In the genomic region with DNA sequence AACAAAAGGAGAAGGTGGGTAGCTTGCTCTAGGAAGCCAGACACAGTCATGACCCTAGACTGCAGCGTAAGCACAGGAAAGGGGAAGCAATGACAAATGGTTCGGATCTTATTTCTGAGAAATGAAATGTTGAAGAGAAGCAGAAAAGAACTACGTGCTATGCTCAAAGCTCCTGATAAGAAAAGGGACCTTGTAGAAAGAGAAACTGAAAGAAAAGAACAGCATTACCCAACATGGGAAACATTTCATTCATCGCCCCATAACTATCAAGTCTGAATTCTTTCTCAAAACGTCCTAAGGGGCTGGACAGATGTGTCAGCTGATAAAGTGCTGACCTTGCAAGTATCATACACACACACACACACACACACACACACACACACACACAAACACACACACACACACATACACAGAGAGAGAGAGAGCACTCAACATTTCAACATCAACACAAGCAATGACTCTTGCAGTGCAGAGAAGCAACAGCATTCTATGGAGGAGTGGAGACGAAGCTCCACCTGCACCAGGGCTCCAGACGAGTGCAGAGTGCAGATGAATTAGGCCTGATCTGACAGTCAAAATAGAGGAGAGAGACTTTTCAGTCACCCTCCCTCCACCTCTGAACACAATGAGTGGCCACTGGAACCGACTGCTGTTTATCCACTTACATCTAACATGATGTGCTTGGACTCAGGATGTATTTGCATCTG, we compare ENCODE assay signal across 15 mouse cellular contexts. TPM values are rescaled to one million over a fixed set of nuclear protein-coding genes. Genes with fewer than 3 reads are reported as not detected.
A peak's percentile ranks its signal among the peaks of the same experiment; 100 is the strongest.
DNase-seq lines count a peak whose midpoint lies in the region; ATAC-seq and TF ChIP-seq lines count a peak whose summit lies in the region.
"Had no signal": no experiment of that assay in that cellular context is flagged by ENCODE, and none has a peak within 500 bp of the region (broad histone marks: within the 10 kb centered on the region; RNA-seq: fewer than 3 reads in every experiment).

No protein-coding gene starts in this region.

- no peak for TF ChIP-seq CTCF in intestine, postnatal 0 days (IDR thresholded peaks at IDR 0.05; ENCODE audit: low read depth)

- H3K4me3 ChIP-seq in intestine, postnatal 0 days (ENCODE audit: low read depth, low read length): no peak overlapping the region
- no peak overlapping the region for H3K4me3 ChIP-seq in intestine, embryonic 16.5 days (ENCODE audit: low read length)
- H3K4me3 ChIP-seq in hindbrain, embryonic 12.5 days: no peak overlapping the region
- H3K4me3 ChIP-seq: left cerebral cortex, adult 2 months; limb, embryonic 13.5 days had no signal

- 47% methylated on average over 8 of the region's 8 CpGs for WGBS in intestine, postnatal 0 days
- 64% methylated on average over 8 of the region's 8 CpGs for WGBS in intestine, embryonic 16.5 days
- 74% methylated on average over 8 of the region's 8 CpGs for WGBS in hindbrain, embryonic 12.5 days

- DNase-seq in adrenal gland, postnatal 10 days: no peak
- DNase-seq in thymus, postnatal 14 days: no peak
- DNase-seq: adrenal gland, postnatal 14 days; cerebellum, adult 11 months; kidney, adult 11 months; retina, postnatal 1 day; thymus, adult 2 months had no signal

- H3K4me2 ChIP-seq in intestine, postnatal 0 days (replicated peaks; ENCODE audit: low read depth): 0 out of 2 replicates have a peak overlapping the region, but pooled peaks have one; percentile 10
- no peak overlapping the region for H3K4me2 ChIP-seq in intestine, embryonic 16.5 days (ENCODE audit: low read depth, low read length)
- H3K4me2 ChIP-seq in hindbrain, embryonic 12.5 days (replicated peaks): no peak overlapping the region
- H3K4me2 ChIP-seq: limb, embryonic 13.5 days had no signal

- no peaks in the 10 kb centered on the region for H3K9me3 ChIP-seq in intestine, postnatal 0 days (ENCODE audit: control insufficient read depth)
- no peaks in the 10 kb centered on the region for H3K9me3 ChIP-seq in intestine, embryonic 16.5 days (ENCODE audit: control insufficient read depth, low read length)
- no peaks in the 10 kb centered on the region for H3K9me3 ChIP-seq in hindbrain, embryonic 12.5 days (replicated peaks)
- H3K9me3 ChIP-seq: limb, embryonic 13.5 days had no signal

- ATAC-seq in intestine, postnatal 0 days: peak; percentile 22; the same call in 1 of the 2 replicates
- ATAC-seq in intestine, embryonic 16.5 days: no peak
- ATAC-seq in CD4-positive, CD25-positive, alpha-beta regulatory T cell, adult 4 months: peak; percentile 84
- peak; percentile 57 for ATAC-seq in erythroblast, adult 5-6 weeks (replicated peaks; ENCODE audit: low FRiP score, poor library complexity, severe bottlenecking)
- peak; percentile 61; the same call in 1 of the 2 replicates for ATAC-seq in monocyte, adult 5-6 weeks (replicated peaks; ENCODE audit: insufficient number of reproducible peaks, low FRiP score, low TSS enrichment, poor library complexity, severe bottlenecking)
- ATAC-seq in hindbrain, embryonic 12.5 days (ENCODE audit: low FRiP score): no peak

- no peaks in the 10 kb centered on the region for H3K27me3 ChIP-seq in intestine, postnatal 0 days (replicated peaks; ENCODE audit: control insufficient read depth, insufficient read depth, low read length)
- H3K27me3 ChIP-seq in intestine, embryonic 16.5 days (replicated peaks; ENCODE audit: control insufficient read depth, insufficient read depth, low read length): no peaks in the 10 kb centered on the region
- no peaks in the 10 kb centered on the region for H3K27me3 ChIP-seq in hindbrain, embryonic 12.5 days
- H3K27me3 ChIP-seq: limb, embryonic 13.5 days had no signal

- H3K36me3 ChIP-seq in intestine, postnatal 0 days (ENCODE audit: control insufficient read depth, insufficient read depth): no peaks in the 10 kb centered on the region
- H3K36me3 ChIP-seq in intestine, embryonic 16.5 days (ENCODE audit: control insufficient read depth, insufficient read depth, low read length): no peaks in the 10 kb centered on the region
- no peaks in the 10 kb centered on the region for H3K36me3 ChIP-seq in hindbrain, embryonic 12.5 days
- H3K36me3 ChIP-seq: limb, embryonic 13.5 days had no signal

- no peak overlapping the region for H3K27ac ChIP-seq in intestine, postnatal 0 days (ENCODE audit: low read depth, low read length)
- no peak overlapping the region for H3K27ac ChIP-seq in intestine, embryonic 16.5 days (ENCODE audit: low read length)
- no peak overlapping the region for H3K27ac ChIP-seq in hindbrain, embryonic 12.5 days
- H3K27ac ChIP-seq: left cerebral cortex, adult 2 months; limb, embryonic 13.5 days had no signal

- H3K9ac ChIP-seq in intestine, postnatal 0 days (ENCODE audit: low read depth, low read length): no peak overlapping the region
- no peak overlapping the region for H3K9ac ChIP-seq in intestine, embryonic 16.5 days (ENCODE audit: low read depth, low read length)
- no peak overlapping the region for H3K9ac ChIP-seq in hindbrain, embryonic 12.5 days
- H3K9ac ChIP-seq: limb, embryonic 13.5 days had no signal

- no peaks in the 10 kb centered on the region for H3K4me1 ChIP-seq in intestine, postnatal 0 days (replicated peaks; ENCODE audit: control insufficient read depth, insufficient read depth, low read length)
- no peaks in the 10 kb centered on the region for H3K4me1 ChIP-seq in intestine, embryonic 16.5 days (ENCODE audit: control insufficient read depth, insufficient read depth, low read length)
- H3K4me1 ChIP-seq in hindbrain, embryonic 12.5 days: no peaks in the 10 kb centered on the region
- H3K4me1 ChIP-seq: limb, embryonic 13.5 days had no signal

RNA-seq across cellular contexts. Expression of a gene that starts 23.4 kb away (rescaled TPM):
- 16.2 and 17.3 TPM in 2 replicates for polyA plus RNA-seq in intestine, postnatal 0 days (2015; fragmentation: Nextera tagmentation; extraction: Ambion mirVana)
- polyA plus RNA-seq in intestine, embryonic 16.5 days (2015; fragmentation: Nextera tagmentation; extraction: Ambion mirVana): 29.7 and 30.0 TPM in 2 replicates
- polyA plus RNA-seq in CD4-positive, CD25-positive, alpha-beta regulatory T cell, adult 4 months (2017; shearing (Covaris generic)): 10 to 100 TPM; 31.8 to 38.8 TPM
- 13.2 and 23.6 TPM in 2 replicates for total RNA-seq in erythroblast, adult 5-6 weeks (2015; ENCODE audit: low replicate concordance)
- total RNA-seq in erythroblast, adult 5-6 weeks (2017; ENCODE audit: low replicate concordance): 11.6 and 20.8 TPM in 2 replicates
- total RNA-seq in monocyte, adult 5-6 weeks (2017): 32.6 to 76.0 TPM (median 65.6 TPM) in 3 replicates
- total RNA-seq in adrenal gland, postnatal 10 days (2021): 100 to 1,000 TPM in 1 of 2 experiments, 10 to 100 TPM in 1; 89.7 to 171 TPM
- polyA plus RNA-seq in hindbrain, embryonic 12.5 days (2016; fragmentation: Nextera tagmentation; extraction: Ambion mirVana): 27.1 and 28.7 TPM in 2 replicates

Comparison
In these comparisons a context has a peak if more than half of its experiments do, and no peak if none do; other contexts are left out.
1. ATAC-seq: peak in intestine, postnatal 0 days (single experiment), CD4-positive, CD25-positive, alpha-beta regulatory T cell, adult 4 months (single experiment), erythroblast, adult 5-6 weeks (single experiment) and monocyte, adult 5-6 weeks (single experiment); none in intestine, embryonic 16.5 days (single experiment) and hindbrain, embryonic 12.5 days (single experiment).